Mouse (Mus musculus): Measurements from ENCODE around the gene Psmg3. TPM values are rescaled to one million over a fixed set of nuclear protein-coding genes. Genes with fewer than 3 reads are reported as not detected.

Psmg3 gene
- polyA plus RNA-seq, 1 experiment from 2014 or later, result 96.6 TPM

DNA sequence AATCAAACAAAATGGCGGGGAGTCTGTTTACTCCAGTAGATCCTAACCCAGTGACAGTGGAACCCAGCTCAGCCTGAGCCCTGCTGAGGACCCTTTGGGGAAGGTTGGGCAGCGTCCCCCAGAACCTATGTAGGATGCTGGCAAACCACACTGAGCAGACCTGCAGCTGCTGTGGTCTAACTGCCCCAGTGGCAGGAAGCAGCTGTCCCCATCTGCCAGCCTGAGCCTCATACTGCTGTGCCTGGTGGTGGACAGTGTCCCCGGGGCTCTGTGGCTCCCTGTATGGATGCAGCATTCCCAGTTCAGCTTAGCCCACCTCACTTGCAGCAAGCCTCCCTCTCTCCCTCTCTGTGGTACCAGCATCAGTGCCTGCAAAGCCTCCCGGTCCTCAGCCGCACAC, 49.7 kb downstream of the Psmg3 start:
- H3K4me2 ChIP-seq (ENCODE audit: low read length), result no peak overlapping the region
- no peaks in the 10 kb centered on the region for H3K9me3 ChIP-seq (ENCODE audit: control insufficient read depth, low read length)
- 76% methylated on average over 5 of the region's 5 CpGs for WGBS
- no peak for ATAC-seq (replicated peaks; ENCODE audit: low FRiP score, low TSS enrichment, low read depth)
- H3K27ac ChIP-seq (ENCODE audit: low read depth), result no peak overlapping the region
- no peak overlapping the region for H3K4me3 ChIP-seq (ENCODE audit: low read depth, low read length)
- no peaks in the 10 kb centered on the region for H3K27me3 ChIP-seq (replicated peaks; ENCODE audit: control insufficient read depth, insufficient read depth, low read length)
- H3K36me3 ChIP-seq (ENCODE audit: control insufficient read depth, insufficient read depth, low read length), result peaks cover 18% of the 10 kb centered on the region
- H3K4me1 ChIP-seq (replicated peaks; ENCODE audit: control insufficient read depth, insufficient read depth, low read length), result peaks cover 8% of the 10 kb centered on the region
- DNase-seq (ENCODE audit: low spot score), result no peak
- H3K9ac ChIP-seq (ENCODE audit: low read length), result no peak overlapping the region

DNA sequence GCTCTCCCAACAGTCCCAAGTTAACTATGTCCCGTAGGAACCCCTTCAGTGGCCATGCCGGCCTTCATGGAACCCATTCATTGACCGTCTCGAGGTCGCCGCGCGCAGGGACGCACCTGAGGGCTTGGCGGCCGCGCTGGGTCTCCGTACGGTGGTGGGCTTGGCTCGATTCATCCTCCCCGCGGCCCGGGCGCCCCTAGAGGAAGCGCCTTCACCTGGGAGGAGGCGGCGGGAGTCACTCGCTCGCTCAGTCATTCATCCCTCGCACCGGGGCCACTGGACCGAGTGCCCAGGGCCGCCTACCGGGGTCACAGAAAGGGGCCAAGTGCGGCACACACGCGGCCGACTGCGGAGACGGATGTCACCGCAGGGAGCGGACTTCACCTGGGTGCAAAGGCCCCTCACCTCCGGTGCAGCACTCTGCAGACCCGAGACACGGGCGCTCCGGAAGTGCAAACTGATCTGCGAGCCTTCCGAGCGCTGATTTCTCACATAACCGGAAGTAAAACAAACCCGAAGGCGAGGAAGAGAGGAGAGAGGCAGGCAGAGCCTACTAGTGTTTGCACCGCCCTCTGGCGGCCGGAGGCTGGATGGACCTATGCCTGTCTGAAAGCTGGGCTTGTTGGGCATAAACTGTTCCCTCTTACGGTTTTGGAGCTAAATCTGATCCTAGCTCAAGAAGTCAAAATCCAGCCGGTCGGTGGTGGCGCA, 51.3 kb downstream of the Psmg3 start, which contains the start of gene Ints1:
Gene Ints1, minus strand, starts transcription at position 459 of the 711 bp plus-strand sequence.
- Histone ChIP-seq H3K4me3 (ENCODE audit: low read depth, low read length) (peak within 1 kb of the TSS; percentile 66), H3K9me3 (ENCODE audit: control insufficient read depth, low read length) (no peaks in the 10 kb centered on the region), H3K9ac (ENCODE audit: low read length) (peak within 1 kb of the TSS; percentile 63), H3K27me3 (replicated peaks; ENCODE audit: control insufficient read depth, insufficient read depth, low read length) (no peaks in the 10 kb centered on the region), H3K4me2 (ENCODE audit: low read length) (peak within 1 kb of the TSS; percentile 95), H3K4me1 (replicated peaks; ENCODE audit: control insufficient read depth, insufficient read depth, low read length) (peaks cover 8% of the 10 kb centered on the region), H3K27ac (ENCODE audit: low read depth) (no peak within 1 kb of the TSS), H3K36me3 (ENCODE audit: control insufficient read depth, insufficient read depth, low read length) (peaks cover 34% of the 10 kb centered on the region)
- WGBS, result under 1% methylated on average over 55 of the region's 55 CpGs
- DNase-seq (ENCODE audit: low spot score), result peak; percentile 98
- ATAC-seq (replicated peaks; ENCODE audit: low FRiP score, low TSS enrichment, low read depth), result peak; percentile 89

Other genes with a start within 250 kb of the Psmg3 start
- 4.5 and 6.5 TPM in 2 replicates for gene Micall2, start 90.5 kb downstream of the Psmg3 start, polyA plus RNA-seq (2014; fragmentation: Nextera tagmentation; extraction: Ambion mirVana)
- gene Ints1, start 51.2 kb downstream of the Psmg3 start, polyA plus RNA-seq (2014; fragmentation: Nextera tagmentation; extraction: Ambion mirVana), result 36.5 and 42.5 TPM in 2 replicates
- 9.4 and 11.2 TPM in 2 replicates for gene Mafk, start 35.4 kb downstream of the Psmg3 start, polyA plus RNA-seq (2014; fragmentation: Nextera tagmentation; extraction: Ambion mirVana)
- gene Tmem184a, start 7.0 kb downstream of the Psmg3 start, polyA plus RNA-seq (2014; fragmentation: Nextera tagmentation; extraction: Ambion mirVana), result 12.5 and 15.1 TPM in 2 replicates
- gene Gm26938, start 478 bp downstream of the Psmg3 start, polyA plus RNA-seq (2014; fragmentation: Nextera tagmentation; extraction: Ambion mirVana), result not detected in 2 replicates
- gene Elfn1, start 81.1 kb upstream of the Psmg3 start, polyA plus RNA-seq (2014; fragmentation: Nextera tagmentation; extraction: Ambion mirVana), result 0.23 and 0.26 TPM in 2 replicates

Data from intestine, embryonic 14.5 days (tissue).